Mouse (Mus musculus) c-Kit-positive CD71-positive TER-119-negative erythroid progenitor cells, embryonic 14.5 days (primary cell): ENCODE measurements around the gene Zfp710.

Experiments used
- DNase-seq: peaks from one replicate; pipeline ENCODE4 v3.0.0-alpha.2; 2013; ENCODE audit warnings: low read depth

Gene Zfp710

GRCm38 (mm10) chr7:80057781-80058180 lies 33.2 kb downstream of the Zfp710 start:
- no peak for DNase-seq

- DNase-seq, result no peak
Observed at GRCm38 (mm10) chr7:80058405-80059063, 33.9 kb downstream of the Zfp710 start.

- DNase-seq, result no peak
Observed at GRCm38 (mm10) chr7:80059064-80059838, 34.6 kb downstream of the Zfp710 start.

GRCm38 (mm10) chr7:80060012-80060778 lies 35.6 kb downstream of the Zfp710 start:
- DNase-seq, result no peak

- no peak for DNase-seq
Observed at GRCm38 (mm10) chr7:80062083-80062826, 37.6 kb downstream of the Zfp710 start.

GRCm38 (mm10) chr7:80063244-80063643 lies 38.6 kb downstream of the Zfp710 start:
- DNase-seq, result no peak

- DNase-seq, result no peak
Observed at GRCm38 (mm10) chr7:80063902-80064736, 39.5 kb downstream of the Zfp710 start.

GRCm38 (mm10) chr7:80065250-80065649 lies 40.6 kb downstream of the Zfp710 start:
- DNase-seq, result no peak

GRCm38 (mm10) chr7:80066675-80067455 lies 42.3 kb downstream of the Zfp710 start:
- no peak for DNase-seq

GRCm38 (mm10) chr7:80068341-80068740 lies 43.7 kb downstream of the Zfp710 start:
- no peak for DNase-seq

- no peak for DNase-seq
Observed at GRCm38 (mm10) chr7:80069615-80070327, 45.2 kb downstream of the Zfp710 start.

- no peak for DNase-seq
Observed at GRCm38 (mm10) chr7:80071209-80071608, 46.6 kb downstream of the Zfp710 start.

GRCm38 (mm10) chr7:80072297-80072696 lies 47.7 kb downstream of the Zfp710 start:
- no peak for DNase-seq

- DNase-seq, result no peak
Observed at GRCm38 (mm10) chr7:80073506-80073905, 48.9 kb downstream of the Zfp710 start.

GRCm38 (mm10) chr7:80074921-80075441 lies 50.4 kb downstream of the Zfp710 start:
- peak; percentile 71 for DNase-seq

- DNase-seq, result no peak
Observed at GRCm38 (mm10) chr7:80075946-80076583, 51.5 kb downstream of the Zfp710 start.

GRCm38 (mm10) chr7:80076961-80077716 lies 52.5 kb downstream of the Zfp710 start:
- DNase-seq, result no peak

- DNase-seq, result no peak
Observed at GRCm38 (mm10) chr7:80077801-80078200, 53.2 kb downstream of the Zfp710 start.
